Comparison of ENCODE assay signal across 9 mouse cellular contexts in the genomic region with DNA sequence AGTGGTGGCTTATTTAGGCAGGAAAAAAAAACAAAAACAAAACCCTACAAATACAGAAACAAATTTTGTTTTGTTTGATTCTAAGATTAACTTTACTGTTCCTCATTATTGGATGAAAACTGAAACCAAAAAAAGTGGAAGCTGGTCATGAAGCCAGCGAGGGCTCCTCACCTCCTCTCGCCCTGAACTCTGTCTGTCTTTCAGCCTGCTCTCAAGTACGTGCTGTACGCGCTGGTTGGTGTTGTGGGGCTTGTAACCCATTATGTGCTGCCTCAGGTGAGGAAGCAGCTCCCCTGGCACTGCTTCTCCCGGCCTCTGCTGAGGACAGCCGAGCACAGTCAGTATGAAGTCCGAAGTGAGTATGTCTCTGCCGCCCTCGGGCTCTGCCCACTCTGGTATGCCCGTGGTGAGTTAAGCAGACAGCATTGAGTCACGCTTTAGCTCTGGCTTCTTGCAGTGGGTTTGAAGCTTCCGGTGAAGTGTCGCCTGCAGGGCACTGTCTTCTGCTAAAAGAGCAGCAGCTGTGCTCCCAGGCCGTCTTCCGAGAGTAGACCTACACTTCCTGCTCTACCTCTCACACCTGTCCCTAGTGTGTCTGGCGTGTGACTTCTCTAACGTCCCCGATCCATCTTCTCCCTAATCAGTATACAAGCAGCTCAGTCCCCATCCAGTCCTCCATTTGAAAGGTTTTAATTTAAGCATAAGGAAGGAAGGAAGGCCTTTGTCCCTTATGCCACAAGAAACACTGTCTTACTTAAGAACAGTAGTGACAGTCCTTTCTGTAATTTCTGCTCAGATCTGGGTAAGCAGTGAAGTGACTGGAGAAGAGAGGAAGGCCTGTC.
A peak's percentile ranks its signal among the peaks of the same experiment; 100 is the strongest.
DNase-seq lines count a peak whose midpoint lies in the region; ATAC-seq and TF ChIP-seq lines count a peak whose summit lies in the region.
"Had no signal": no experiment of that assay in that cellular context is flagged by ENCODE, and none has a peak within 500 bp of the region (broad histone marks: within the 10 kb centered on the region; RNA-seq: fewer than 3 reads in every experiment).

No protein-coding gene starts in this region.

- TF ChIP-seq CTCF in liver, postnatal 0 days (IDR thresholded peaks at IDR 0.05; ENCODE audit: low read depth): no peak

- no peaks in the 10 kb centered on the region for H3K4me1 ChIP-seq in liver, postnatal 0 days (ENCODE audit: insufficient read depth)
- H3K4me1 ChIP-seq in liver, embryonic 11.5 days (replicated peaks; ENCODE audit: control insufficient read depth, insufficient read depth, low read length): no peaks in the 10 kb centered on the region
- H3K4me1 ChIP-seq: limb, embryonic 12.5 days had no signal

- H3K4me2 ChIP-seq in liver, postnatal 0 days (ENCODE audit: low read depth, low read length): 0 out of 2 replicates have a peak overlapping the region, but pooled peaks have one; percentile 20
- H3K4me2 ChIP-seq in liver, embryonic 11.5 days: no peak overlapping the region
- H3K4me2 ChIP-seq: heart, embryonic 15.5 days; limb, embryonic 12.5 days had no signal

- DNase-seq in liver, postnatal 0 days: no peak
- DNase-seq in liver, embryonic 11.5 days (ENCODE audit: low spot score): no peak
- DNase-seq in lung, postnatal 25 days (ENCODE audit: low spot score): peak; percentile 29
- peak; percentile 57 for DNase-seq in thymus, postnatal 0 days (ENCODE audit: low spot score)
- DNase-seq in adipocyte (ENCODE audit: low spot score): no peak
- DNase-seq in embryo, embryonic 11 days: no peak

- H3K36me3 ChIP-seq in liver, postnatal 0 days (replicated peaks; ENCODE audit: insufficient read depth, low read length): peaks cover 22% of the 10 kb centered on the region
- peaks cover 7% of the 10 kb centered on the region; the same call in 1 of the 2 replicates for H3K36me3 ChIP-seq in liver, embryonic 11.5 days (ENCODE audit: control insufficient read depth, insufficient read depth, low read length)

- H3K4me3 ChIP-seq in liver, postnatal 0 days (ENCODE audit: low read depth, low read length): no peak overlapping the region
- no peak overlapping the region for H3K4me3 ChIP-seq in liver, embryonic 11.5 days (ENCODE audit: low read depth, low read length)
- H3K4me3 ChIP-seq: heart, embryonic 15.5 days; limb, embryonic 12.5 days had no signal

- no peaks in the 10 kb centered on the region for H3K9me3 ChIP-seq in liver, postnatal 0 days (ENCODE audit: low read length)
- no peaks in the 10 kb centered on the region for H3K9me3 ChIP-seq in liver, embryonic 11.5 days (ENCODE audit: control insufficient read depth, low read length)
- H3K9me3 ChIP-seq: heart, embryonic 15.5 days; limb, embryonic 12.5 days had no signal

- TF ChIP-seq EP300 in liver, postnatal 0 days (IDR thresholded peaks at IDR 0.05; ENCODE audit: low read depth): no peak

- H3K27ac ChIP-seq in liver, postnatal 0 days (ENCODE audit: low read depth): peak overlapping the region; percentile 44; the same call in 1 of the 2 replicates
- H3K27ac ChIP-seq in liver, embryonic 11.5 days (ENCODE audit: low read depth, low read length): no peak overlapping the region
- H3K27ac ChIP-seq: heart, embryonic 15.5 days; limb, embryonic 12.5 days had no signal

- no peak overlapping the region for H3K9ac ChIP-seq in liver, postnatal 0 days (replicated peaks)
- no peak overlapping the region for H3K9ac ChIP-seq in liver, embryonic 11.5 days (ENCODE audit: low read depth, low read length)
- H3K9ac ChIP-seq: heart, embryonic 15.5 days; limb, embryonic 12.5 days had no signal

- H3K27me3 ChIP-seq in liver, postnatal 0 days (ENCODE audit: insufficient read depth, low read length): no peaks in the 10 kb centered on the region
- no peaks in the 10 kb centered on the region for H3K27me3 ChIP-seq in liver, embryonic 11.5 days (replicated peaks; ENCODE audit: control insufficient read depth, insufficient read depth, low read length)
- H3K27me3 ChIP-seq: heart, embryonic 15.5 days; limb, embryonic 12.5 days had no signal

- WGBS in liver, postnatal 0 days (ENCODE audit: insufficient replicate concordance): 68% methylated on average over 19 of the region's 19 CpGs
- 89% methylated on average over 19 of the region's 19 CpGs for WGBS in liver, embryonic 11.5 days

- ATAC-seq in liver, postnatal 0 days: no peak
- no peak for ATAC-seq in liver, embryonic 11.5 days (replicated peaks; ENCODE audit: low FRiP score)
- peak; percentile 86 for ATAC-seq in activated CD4-positive, CD25-positive, alpha-beta regulatory T cell, adult 4 months

Comparison
In these comparisons a context has a peak if more than half of its experiments do, and no peak if none do; other contexts are left out.
1. DNase-seq: peak in lung, postnatal 25 days (single experiment) and thymus, postnatal 0 days (single experiment); none in liver, postnatal 0 days (single experiment), liver, embryonic 11.5 days (single experiment), adipocyte (single experiment) and embryo, embryonic 11 days (single experiment).